Mouse (Mus musculus) brown adipose tissue, adult 24 weeks (tissue): ENCODE data around the gene Rhog. TPM values are rescaled to one million over a fixed set of nuclear protein-coding genes. Genes with fewer than 3 reads are reported as not detected.

Experiments
- H3K27ac ChIP-seq: fragments of 200-500 bp; replicated peaks from 2 replicates; pipeline ENCODE4 v1.5.1; 2012; ENCODE audit warnings: low read depth, mild to moderate bottlenecking, low read length
- H3K4me1 ChIP-seq: fragments of 200-500 bp; 2 replicates; pipeline ENCODE4 v1.6.1; 2012; ENCODE audit warnings: low read length, mixed read lengths; ENCODE audit not compliant: control insufficient read depth, insufficient read depth, insufficient read length
- H3K4me3 ChIP-seq: fragments of 200-500 bp; 2 replicates; pipeline ENCODE4 v1.5.1; 2012; ENCODE audit warnings: low read depth, mild to moderate bottlenecking, low read length, moderate library complexity; ENCODE audit not compliant: insufficient read depth
- polyA plus RNA-seq: library from polyadenylated mRNA; stranded (reverse); fragments of >200 nt; gene quantifications from 2 replicates; pipeline ENCODE4 v1.2.4, GENCODE M21; 2012; ENCODE audit not compliant: missing spikeins, insufficient read depth, insufficient read length

Rhog gene
- polyA plus RNA-seq, 1 experiment = 25.4 TPM

DNA sequence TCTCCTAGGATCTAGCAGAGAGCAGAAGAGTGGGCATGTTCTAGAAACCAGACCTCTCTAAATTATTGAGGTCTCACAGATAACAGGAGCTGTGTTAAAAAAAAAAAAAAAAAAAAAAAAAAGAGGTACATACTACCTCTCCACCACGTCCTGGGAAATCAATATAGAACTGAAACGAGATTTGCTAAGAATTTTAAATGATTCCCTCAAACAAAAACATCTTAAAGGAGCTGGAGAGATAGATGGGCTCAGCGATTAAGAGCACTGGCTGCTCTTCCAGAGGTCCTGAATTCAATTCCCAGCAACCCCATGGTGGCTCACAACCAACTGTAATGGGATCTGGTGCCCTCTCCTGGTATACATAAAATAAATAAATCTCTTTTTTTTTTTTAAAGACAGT is 44.8 kb downstream of the Rhog start:
- peak overlapping the region; percentile 73 for H3K27ac ChIP-seq
- H3K4me3 ChIP-seq = peak overlapping the region; percentile 70
- H3K4me1 ChIP-seq = peaks cover 4% of the 10 kb centered on the region

DNA sequence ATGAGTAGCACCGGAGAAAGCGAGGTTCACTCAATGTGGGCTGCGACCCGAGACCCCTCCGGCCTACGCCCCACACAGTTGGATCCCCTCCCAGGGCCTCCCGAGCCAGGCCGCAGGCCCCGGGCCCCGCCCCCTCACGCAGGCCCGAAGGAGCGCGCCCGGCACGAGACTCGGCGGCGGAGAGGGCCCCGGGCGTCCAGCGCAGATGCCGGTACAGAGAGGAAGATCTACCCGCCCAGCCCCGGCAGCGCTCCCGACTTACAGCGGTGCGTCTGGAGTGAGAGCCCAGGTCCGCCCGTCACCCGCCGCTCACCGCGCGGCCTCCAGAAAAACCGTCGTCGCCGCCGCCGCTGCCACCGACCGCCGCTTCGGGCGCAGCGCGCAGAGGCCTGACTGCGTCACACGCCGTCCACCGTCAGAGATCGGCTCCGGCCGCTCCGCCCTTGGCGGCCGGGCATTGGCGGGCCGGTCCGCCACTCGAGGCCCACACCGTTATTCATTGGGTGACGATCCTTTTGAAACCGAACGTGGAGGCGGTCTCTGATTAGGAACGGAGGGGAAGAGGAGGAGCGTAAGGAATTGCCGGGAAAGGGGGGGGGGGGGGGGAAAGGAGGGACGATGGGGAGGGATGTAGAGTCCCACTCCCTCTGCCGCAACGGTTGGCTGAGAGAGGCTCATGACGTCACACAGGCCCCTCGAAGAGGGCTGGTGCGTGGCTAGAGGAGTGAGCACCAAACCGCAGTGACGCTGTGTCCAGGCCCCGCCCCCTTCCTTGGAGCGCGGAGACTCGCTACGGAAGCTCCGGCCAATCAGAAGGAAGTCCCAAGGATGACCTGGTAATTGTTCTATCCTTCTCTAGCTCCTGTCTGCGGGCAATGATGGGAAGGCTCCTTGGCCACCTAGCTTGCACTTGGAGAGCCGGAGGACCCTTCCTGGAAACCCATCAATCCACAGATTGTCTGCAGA is 45.8 kb downstream of the Rhog start, which contains the start of the genes Nup98 and Pgap2:
Gene Nup98, minus strand, starts transcription at position 421 of the 966 bp plus-strand sequence.
Gene Pgap2, plus strand, starts transcription at position 453 of the 966 bp plus-strand sequence.
- Histone ChIP-seq H3K27ac (peak within 1 kb of the TSS; percentile 93), H3K4me3 (peak within 1 kb of the TSS; percentile 82), H3K4me1 (peaks cover 4% of the 10 kb centered on the region)

DNA sequence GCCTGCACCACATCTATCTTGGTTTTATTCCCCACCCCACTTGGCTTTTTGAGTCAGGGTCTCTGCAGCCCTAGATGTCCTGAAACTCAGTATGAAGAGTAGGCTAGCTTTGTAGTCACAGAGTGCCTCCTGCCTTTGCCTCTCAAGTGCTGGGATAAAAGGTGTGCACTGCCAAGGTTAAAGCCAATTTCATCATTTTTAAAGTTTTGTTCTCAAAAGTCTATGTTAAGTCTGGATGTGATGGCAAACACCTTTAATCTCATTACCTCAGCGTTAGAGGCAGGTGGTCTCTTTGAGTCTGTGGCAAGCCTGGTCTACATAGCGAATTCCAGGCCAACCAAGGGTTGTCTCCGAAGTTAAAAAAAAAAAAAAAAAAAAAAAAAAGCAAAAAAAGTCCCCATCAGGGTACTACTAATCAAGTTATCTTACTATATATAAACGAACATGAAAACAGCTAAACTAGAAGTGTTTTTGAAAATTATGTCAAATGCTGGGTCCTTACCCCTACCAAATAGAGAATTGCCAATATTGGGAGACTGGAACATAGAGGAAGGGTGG is 47.0 kb downstream of the Rhog start:
- Histone ChIP-seq H3K4me3 (peak overlapping the region; percentile 82), H3K4me1 (peaks cover 4% of the 10 kb centered on the region), H3K27ac (no peak overlapping the region)

DNA sequence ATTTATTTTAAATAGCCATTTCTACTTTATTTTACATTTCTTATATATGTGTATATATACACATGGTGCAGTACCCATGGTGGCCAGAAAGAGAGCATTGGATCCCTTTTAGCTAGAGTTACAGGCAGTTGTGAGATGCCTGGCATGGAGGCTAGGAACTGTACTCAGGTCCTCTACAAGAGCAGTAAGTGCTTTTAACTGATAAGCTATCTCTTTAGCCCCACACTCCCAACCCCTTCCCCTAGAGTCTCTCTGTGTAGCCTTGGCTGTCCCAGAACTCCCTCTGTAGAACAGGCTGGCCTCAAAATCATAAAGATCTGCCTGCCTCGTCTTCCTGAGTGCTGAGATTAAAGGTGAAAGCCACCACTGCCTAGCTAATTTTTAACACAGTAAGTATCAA is 50.2 kb downstream of the Rhog start:
- Histone ChIP-seq H3K4me1 (peaks cover 4% of the 10 kb centered on the region), H3K4me3 (no peak overlapping the region), H3K27ac (no peak overlapping the region)

DNA sequence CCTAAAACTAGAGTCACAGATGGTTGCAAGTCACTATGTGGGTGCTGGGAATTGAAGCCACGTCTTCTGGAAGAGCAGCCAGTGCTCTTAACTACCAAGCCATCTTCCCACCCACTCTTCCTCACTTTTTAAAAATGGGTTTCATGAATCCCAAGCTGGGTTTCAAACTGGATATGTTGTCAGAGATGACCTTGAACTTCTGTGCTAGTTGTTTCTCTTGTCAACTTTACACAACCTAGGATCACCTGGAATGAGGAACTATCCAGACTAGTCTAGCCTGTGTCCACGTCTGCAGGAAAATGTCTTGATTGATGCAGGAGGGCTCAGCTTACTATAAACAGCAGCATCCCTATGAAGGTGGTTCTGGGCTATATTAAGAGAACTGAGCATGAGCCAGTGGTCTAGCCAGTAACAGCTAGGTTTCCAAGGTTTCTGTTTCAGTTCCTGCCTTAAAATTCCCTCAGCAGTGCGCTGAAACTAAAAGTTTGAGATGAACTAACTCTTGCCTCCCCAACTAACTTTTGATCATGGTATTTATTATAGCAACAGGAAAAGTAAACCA is 51.5 kb downstream of the Rhog start:
- Histone ChIP-seq H3K4me1 (peaks cover 4% of the 10 kb centered on the region), H3K27ac (no peak overlapping the region), H3K4me3 (no peak overlapping the region)

DNA sequence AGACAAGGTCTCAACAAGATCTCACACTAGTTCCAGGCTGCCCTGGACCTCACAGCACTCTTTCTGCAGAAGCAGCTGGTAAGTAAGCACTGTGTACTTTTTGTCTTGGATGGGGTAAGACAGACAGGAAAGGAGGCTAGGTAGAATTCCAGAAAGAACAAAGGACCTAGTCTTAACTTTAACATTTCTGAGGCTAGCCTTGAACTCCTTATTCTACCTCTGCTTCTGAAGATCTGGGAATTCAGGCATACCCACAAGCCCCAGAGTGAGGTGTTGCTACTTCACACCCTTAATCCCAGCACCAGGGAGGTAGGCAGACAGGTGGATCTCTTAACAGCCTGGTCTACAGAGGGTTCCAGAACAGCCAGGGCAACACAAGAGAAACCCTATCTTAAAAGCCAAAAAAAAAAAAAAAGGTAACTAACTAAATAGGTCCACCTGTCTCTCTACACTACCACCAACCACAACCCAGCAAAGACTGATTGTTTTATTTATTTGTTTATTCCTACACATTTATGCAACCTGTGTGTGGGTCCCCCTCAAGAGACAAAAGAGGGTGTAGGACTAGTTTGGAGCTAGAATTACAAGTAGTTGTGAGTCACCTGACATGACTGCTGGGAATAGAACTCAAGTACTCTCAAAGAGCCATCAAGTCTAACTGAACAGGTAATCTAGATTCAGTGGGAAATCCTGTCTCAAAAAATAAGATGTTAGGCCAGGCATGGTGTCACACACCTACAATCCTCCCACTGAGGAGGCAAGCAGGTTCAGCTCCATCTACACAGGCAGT is 54.7 kb downstream of the Rhog start:
- no peak overlapping the region for H3K4me3 ChIP-seq
- H3K27ac ChIP-seq = no peak overlapping the region

DNA sequence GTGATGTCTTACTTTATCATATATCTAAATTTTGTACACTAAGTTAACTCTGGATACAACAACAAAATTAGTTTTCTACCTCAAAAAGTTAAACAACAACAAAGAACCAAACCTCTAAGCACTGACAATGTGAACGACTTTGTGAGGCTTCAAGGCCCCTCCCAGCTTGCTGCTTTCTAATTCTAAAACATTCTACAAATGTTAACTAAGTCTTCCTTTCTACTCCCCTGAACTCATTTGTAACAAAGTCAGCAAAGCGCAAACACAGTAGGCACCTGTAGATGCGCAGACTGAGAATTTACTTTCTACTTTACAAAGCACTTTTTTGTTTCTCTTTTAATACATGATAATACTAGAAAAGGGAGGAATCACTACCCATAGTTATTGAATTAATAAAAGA is 55.3 kb downstream of the Rhog start:
- no peak overlapping the region for H3K27ac ChIP-seq

More for the DNA sequence above, 54.7 kb downstream of the Rhog start:
- no peaks in the 10 kb centered on the region for H3K4me1 ChIP-seq

DNA sequence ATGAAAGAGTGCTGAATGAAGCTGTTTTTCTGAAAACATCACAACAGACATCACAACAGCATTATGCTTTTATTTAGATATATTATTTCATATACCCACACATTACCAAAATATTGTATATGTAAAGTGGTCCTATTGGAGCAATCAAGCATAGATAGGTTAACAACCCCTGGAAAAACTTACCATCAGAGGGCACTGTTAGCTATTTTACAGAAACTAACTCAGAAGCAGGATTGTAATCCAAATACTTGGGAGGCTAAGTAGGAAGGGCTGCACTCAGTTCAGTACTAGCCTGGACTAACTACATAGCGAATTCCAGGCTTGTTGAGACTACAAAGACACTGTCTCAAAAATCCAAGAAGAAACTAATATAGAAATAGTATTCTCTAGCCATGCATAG is 63.5 kb downstream of the Rhog start:
- Histone ChIP-seq H3K27ac (no peak overlapping the region), H3K4me1 (no peaks in the 10 kb centered on the region), H3K4me3 (no peak overlapping the region)

More for the DNA sequence above, 55.3 kb downstream of the Rhog start:
- H3K4me3 ChIP-seq = no peak overlapping the region
- no peaks in the 10 kb centered on the region for H3K4me1 ChIP-seq

Other genes starting within 250 kb of the Rhog start
- 9.8 and 12.0 TPM in 2 replicates for gene Il18bp, start 237.4 kb downstream of the Rhog start, polyA plus RNA-seq
- gene Rnf121, start 190.6 kb downstream of the Rhog start, polyA plus RNA-seq = 14.8 and 17.2 TPM in 2 replicates
- gene Xndc1, start 190.5 kb downstream of the Rhog start, polyA plus RNA-seq = 7.8 and 10.0 TPM in 2 replicates
- gene Xntrpc, start 190.3 kb downstream of the Rhog start, polyA plus RNA-seq = 0.32 TPM in 1 of 2 replicates, not detected in the other
- 0.54 TPM in 1 of 2 replicates, not detected in the other for gene Trpc2, start 172.9 kb downstream of the Rhog start, polyA plus RNA-seq
- 4.8 and 7.6 TPM in 2 replicates for gene Art1, start 154.3 kb downstream of the Rhog start, polyA plus RNA-seq
- not detected in 2 replicates for gene Art5, start 146.6 kb downstream of the Rhog start, polyA plus RNA-seq
- gene Chrna10, start 139.2 kb downstream of the Rhog start, polyA plus RNA-seq = not detected in 2 replicates
- 10.3 and 12.3 TPM in 2 replicates for gene Nup98, start 45.9 kb downstream of the Rhog start, polyA plus RNA-seq
- gene Pgap2, start 45.8 kb downstream of the Rhog start, polyA plus RNA-seq = 39.2 and 54.0 TPM in 2 replicates
- gene Stim1, start 11.8 kb upstream of the Rhog start, polyA plus RNA-seq = 46.5 and 52.6 TPM in 2 replicates
- 19.5 and 26.1 TPM in 2 replicates for gene Rrm1, start 185.6 kb upstream of the Rhog start, polyA plus RNA-seq
- gene Olfr543, start 225.6 kb upstream of the Rhog start, polyA plus RNA-seq = not detected in 2 replicates
- gene Olfr544, start 232.3 kb upstream of the Rhog start, polyA plus RNA-seq = not detected in 2 replicates
- gene Olfr545, start 243.5 kb upstream of the Rhog start, polyA plus RNA-seq = not detected in 2 replicates